Comparison of ENCODE assay signal across 17 mouse cellular contexts in genomic region chr11:32594122-32594521, GRCm38 (mm10). TPM values are rescaled to one million over a fixed set of nuclear protein-coding genes. Genes with fewer than 3 reads are reported as not detected.
DNase-seq lines count a peak whose midpoint lies in the region; ATAC-seq and TF ChIP-seq lines count a peak whose summit lies in the region.
"Had no signal": no experiment of that assay in that cellular context is flagged by ENCODE, and none has a peak within 500 bp of the region (broad histone marks: within the 10 kb centered on the region; RNA-seq: fewer than 3 reads in every experiment).

No protein-coding gene starts in this region.

- ATAC-seq in CD4-positive, CD25-positive, alpha-beta regulatory T cell, adult 4 months, result no peak
- no peak for ATAC-seq in kidney, postnatal 0 days (replicated peaks; ENCODE audit: low FRiP score, low read depth)
- ATAC-seq in midbrain, embryonic 11.5 days (ENCODE audit: low FRiP score), result no peak
- ATAC-seq in midbrain, embryonic 13.5 days, result no peak
- ATAC-seq in stomach, postnatal 0 days (ENCODE audit: low FRiP score, low TSS enrichment), result no peak
- ATAC-seq: inflammation-experienced regulatory T-cells, adult 6 months; midbrain, embryonic 16.5 days had no signal

- no peak overlapping the region for H3K27ac ChIP-seq in kidney, postnatal 0 days
- H3K27ac ChIP-seq in midbrain, embryonic 11.5 days (ENCODE audit: low read depth, low read length), result no peak overlapping the region
- H3K27ac ChIP-seq in midbrain, embryonic 13.5 days, result no peak overlapping the region
- H3K27ac ChIP-seq in stomach, postnatal 0 days (replicated peaks), result no peak overlapping the region
- H3K27ac ChIP-seq: liver, embryonic 13.5 days had no signal

- H3K4me1 ChIP-seq in kidney, postnatal 0 days (replicated peaks; ENCODE audit: insufficient read depth, low read length), result no peaks in the 10 kb centered on the region
- no peaks in the 10 kb centered on the region for H3K4me1 ChIP-seq in midbrain, embryonic 11.5 days (ENCODE audit: control insufficient read depth, insufficient read depth, low read length)
- no peaks in the 10 kb centered on the region for H3K4me1 ChIP-seq in midbrain, embryonic 13.5 days (replicated peaks)
- H3K4me1 ChIP-seq in stomach, postnatal 0 days (replicated peaks; ENCODE audit: control insufficient read depth, insufficient read depth), result no peaks in the 10 kb centered on the region
- H3K4me1 ChIP-seq: liver, embryonic 13.5 days had no signal

- no peak for TF ChIP-seq EP300 in stomach, postnatal 0 days (optimal IDR thresholded peaks at IDR 0.05)

- peak; percentile 39 for DNase-seq in CD4-positive, CD25-positive, alpha-beta regulatory T cell, adult 2 months (ENCODE audit: low read depth, low spot score)
- no peak for DNase-seq in kidney, postnatal 0 days (ENCODE audit: low spot score)
- no peak for DNase-seq in kidney, adult 18-20 months
- peak; percentile 77 for DNase-seq in midbrain, embryonic 11.5 days (ENCODE audit: low spot score, missing footprints)
- no peak for DNase-seq in stomach, postnatal 0 days (ENCODE audit: low spot score)
- DNase-seq in gastrocnemius, postnatal 25 days, result no peak
- DNase-seq: cerebellum, postnatal 36 days; gastrocnemius, postnatal 36 days; kidney, postnatal 14 days; liver, embryonic 13.5 days; right cerebral cortex, postnatal 25 days; thymus, postnatal 14 days had no signal

- H3K27me3 ChIP-seq in kidney, postnatal 0 days (ENCODE audit: insufficient read depth, low read length), result no peaks in the 10 kb centered on the region
- no peaks in the 10 kb centered on the region for H3K27me3 ChIP-seq in midbrain, embryonic 11.5 days (ENCODE audit: control insufficient read depth, insufficient read depth, low read length)
- no peaks in the 10 kb centered on the region for H3K27me3 ChIP-seq in midbrain, embryonic 13.5 days
- H3K27me3 ChIP-seq in stomach, postnatal 0 days (ENCODE audit: control insufficient read depth, insufficient read depth, low read length), result no peaks in the 10 kb centered on the region
- H3K27me3 ChIP-seq: liver, embryonic 13.5 days had no signal

- H3K9me3 ChIP-seq in kidney, postnatal 0 days (replicated peaks; ENCODE audit: low read length), result no peaks in the 10 kb centered on the region
- no peaks in the 10 kb centered on the region for H3K9me3 ChIP-seq in midbrain, embryonic 11.5 days (ENCODE audit: control insufficient read depth, low read length)
- H3K9me3 ChIP-seq in midbrain, embryonic 13.5 days, result no peaks in the 10 kb centered on the region
- H3K9me3 ChIP-seq in stomach, postnatal 0 days (ENCODE audit: control insufficient read depth, low read length), result no peaks in the 10 kb centered on the region
- H3K9me3 ChIP-seq: liver, embryonic 13.5 days had no signal

- no peaks in the 10 kb centered on the region for H3K36me3 ChIP-seq in kidney, postnatal 0 days (ENCODE audit: insufficient read depth, low read length)
- no peaks in the 10 kb centered on the region for H3K36me3 ChIP-seq in midbrain, embryonic 11.5 days (ENCODE audit: control insufficient read depth, insufficient read depth, low read length)
- H3K36me3 ChIP-seq in midbrain, embryonic 13.5 days, result no peaks in the 10 kb centered on the region
- no peaks in the 10 kb centered on the region for H3K36me3 ChIP-seq in stomach, postnatal 0 days (ENCODE audit: control insufficient read depth, insufficient read depth, low read length)

- no peak overlapping the region for H3K9ac ChIP-seq in kidney, postnatal 0 days (ENCODE audit: low read depth, low read length)
- no peak overlapping the region for H3K9ac ChIP-seq in midbrain, embryonic 11.5 days (ENCODE audit: low read length)
- no peak overlapping the region for H3K9ac ChIP-seq in midbrain, embryonic 13.5 days (replicated peaks)
- no peak overlapping the region for H3K9ac ChIP-seq in stomach, postnatal 0 days (ENCODE audit: low read length)
- H3K9ac ChIP-seq: liver, embryonic 13.5 days had no signal

- WGBS in kidney, postnatal 0 days, result 96% methylated on average over 4 of the region's 4 CpGs
- 89% methylated on average over 4 of the region's 4 CpGs for WGBS in midbrain, embryonic 11.5 days
- 96% methylated on average over 4 of the region's 4 CpGs for WGBS in midbrain, embryonic 13.5 days
- 98% methylated on average over 4 of the region's 4 CpGs for WGBS in stomach, postnatal 0 days

- no peak overlapping the region for H3K4me2 ChIP-seq in kidney, postnatal 0 days (ENCODE audit: low read length)
- no peak overlapping the region for H3K4me2 ChIP-seq in midbrain, embryonic 11.5 days
- H3K4me2 ChIP-seq in midbrain, embryonic 13.5 days (replicated peaks), result no peak overlapping the region
- H3K4me2 ChIP-seq in stomach, postnatal 0 days (replicated peaks; ENCODE audit: low read depth), result no peak overlapping the region
- H3K4me2 ChIP-seq: heart, embryonic 11.5 days; liver, embryonic 13.5 days had no signal

- no peak overlapping the region for H3K4me3 ChIP-seq in kidney, postnatal 0 days (replicated peaks; ENCODE audit: low read depth, low read length)
- H3K4me3 ChIP-seq in midbrain, embryonic 11.5 days (ENCODE audit: low read depth, low read length), result no peak overlapping the region
- H3K4me3 ChIP-seq in midbrain, embryonic 13.5 days (replicated peaks), result no peak overlapping the region
- H3K4me3 ChIP-seq in stomach, postnatal 0 days (ENCODE audit: low read depth, low read length), result no peak overlapping the region
- H3K4me3 ChIP-seq: liver, embryonic 13.5 days had no signal

- peak; percentile 35 for TF ChIP-seq CTCF in kidney, postnatal 0 days (IDR thresholded peaks at IDR 0.05; ENCODE audit: low read depth)
- TF ChIP-seq CTCF in stomach, postnatal 0 days (IDR thresholded peaks at IDR 0.05; ENCODE audit: low read depth), result peak; percentile 47

RNA-seq across cellular contexts. Expression of gene Fbxw11, which starts 48.4 kb away (rescaled TPM):
- 10 to 100 TPM; 20.0 to 20.6 TPM for polyA plus RNA-seq in CD4-positive, CD25-positive, alpha-beta regulatory T cell, adult 4 months (2017; shearing (Covaris generic))
- 61.1 and 68.4 TPM in 2 replicates for polyA plus RNA-seq in kidney, postnatal 0 days (2015; fragmentation: Nextera tagmentation; extraction: Ambion mirVana)
- polyA plus RNA-seq in midbrain, embryonic 11.5 days (2014; fragmentation: Nextera tagmentation; extraction: Ambion mirVana), result 104 TPM in 2 replicates
- polyA plus RNA-seq in midbrain, embryonic 13.5 days (2015; fragmentation: Nextera tagmentation; extraction: Ambion mirVana), result 108 and 114 TPM in 2 replicates
- 31.5 and 32.1 TPM in 2 replicates for polyA plus RNA-seq in stomach, postnatal 0 days (2015; fragmentation: Nextera tagmentation; extraction: Ambion mirVana)
- total RNA-seq in gastrocnemius, postnatal 25 days (2021), result 10 to 100 TPM; 41.5 to 52.7 TPM

Comparison
In these comparisons a context has a peak if more than half of its experiments do, and no peak if none do; other contexts are left out.
1. DNase-seq: peak in CD4-positive, CD25-positive, alpha-beta regulatory T cell, adult 2 months (single experiment) and midbrain, embryonic 11.5 days (single experiment); none in kidney, postnatal 0 days (single experiment), kidney, adult 18-20 months (single experiment), stomach, postnatal 0 days (single experiment) and gastrocnemius, postnatal 25 days (single experiment).